Mouse (Mus musculus): ENCODE results near the gene St6galnac5. TPM values are rescaled to one million over a fixed set of nuclear protein-coding genes. Genes with fewer than 3 reads are reported as not detected.

St6galnac5 gene
- polyA plus RNA-seq (2015; fragmentation: Nextera tagmentation; extraction: Ambion mirVana), result 0.59 and 0.66 TPM in 2 replicates

GRCm38 (mm10) chr3:152981988-152982387, at the start of gene St6galnac5:
St6galnac5 (minus strand) TSS chr3:152982246.
- no peak for ATAC-seq (replicated peaks; ENCODE audit: low FRiP score, low read depth)
- peaks cover 12% of the 10 kb centered on the region; the same call in 1 of the 2 replicates for H3K4me1 ChIP-seq (replicated peaks; ENCODE audit: insufficient read depth, low read length)
- peak within 1 kb of the TSS; percentile 41 for H3K4me3 ChIP-seq (replicated peaks; ENCODE audit: low read depth, low read length)
- TF ChIP-seq CTCF (IDR thresholded peaks at IDR 0.05; ENCODE audit: low read depth), result peak; percentile 50
- WGBS, result under 1% methylated on average over 17 of the region's 17 CpGs
- H3K36me3 ChIP-seq (ENCODE audit: insufficient read depth, low read length), result no peaks in the 10 kb centered on the region
- peak within 1 kb of the TSS; percentile 24; the same call in 1 of the 2 replicates for H3K9ac ChIP-seq (ENCODE audit: low read depth, low read length)
- no peaks in the 10 kb centered on the region for H3K9me3 ChIP-seq (replicated peaks; ENCODE audit: low read length)
- peak within 1 kb of the TSS; percentile 70 for H3K4me2 ChIP-seq (ENCODE audit: low read length)
- H3K27ac ChIP-seq, result no peak within 1 kb of the TSS
- DNase-seq (ENCODE audit: low spot score), result peak; percentile 75
- no peaks in the 10 kb centered on the region for H3K27me3 ChIP-seq (ENCODE audit: insufficient read depth, low read length)

GRCm38 (mm10) chr3:153030756-153031155, 48.7 kb upstream of the St6galnac5 start:
- Histone ChIP-seq H3K4me1 (replicated peaks; ENCODE audit: insufficient read depth, low read length) (no peaks in the 10 kb centered on the region), H3K4me3 (replicated peaks; ENCODE audit: low read depth, low read length) (no peak overlapping the region), H3K27ac (no peak overlapping the region), H3K36me3 (ENCODE audit: insufficient read depth, low read length) (no peaks in the 10 kb centered on the region), H3K9me3 (replicated peaks; ENCODE audit: low read length) (no peaks in the 10 kb centered on the region), H3K9ac (ENCODE audit: low read depth, low read length) (no peak overlapping the region), H3K4me2 (ENCODE audit: low read length) (no peak overlapping the region), H3K27me3 (ENCODE audit: insufficient read depth, low read length) (no peaks in the 10 kb centered on the region)
- 93% methylated on average over 5 of the region's 5 CpGs for WGBS
- DNase-seq (ENCODE audit: low spot score) (no peak), ATAC-seq (replicated peaks; ENCODE audit: low FRiP score, low read depth) (no peak)
- TF ChIP-seq CTCF (IDR thresholded peaks at IDR 0.05; ENCODE audit: low read depth), result no peak

GRCm38 (mm10) chr3:153024016-153024415, 42.0 kb upstream of the St6galnac5 start:
- H3K9ac ChIP-seq (ENCODE audit: low read depth, low read length), result no peak overlapping the region
- H3K4me1 ChIP-seq (replicated peaks; ENCODE audit: insufficient read depth, low read length), result no peaks in the 10 kb centered on the region
- no peaks in the 10 kb centered on the region for H3K36me3 ChIP-seq (ENCODE audit: insufficient read depth, low read length)
- WGBS, result 88% methylated on average over 11 of the region's 11 CpGs
- no peaks in the 10 kb centered on the region for H3K27me3 ChIP-seq (ENCODE audit: insufficient read depth, low read length)
- no peak overlapping the region for H3K4me3 ChIP-seq (replicated peaks; ENCODE audit: low read depth, low read length)
- TF ChIP-seq CTCF (IDR thresholded peaks at IDR 0.05; ENCODE audit: low read depth), result no peak
- H3K4me2 ChIP-seq (ENCODE audit: low read length), result no peak overlapping the region
- ATAC-seq (replicated peaks; ENCODE audit: low FRiP score, low read depth) (no peak), DNase-seq (ENCODE audit: low spot score) (no peak)
- H3K9me3 ChIP-seq (replicated peaks; ENCODE audit: low read length), result no peaks in the 10 kb centered on the region
- no peak overlapping the region for H3K27ac ChIP-seq

- Histone ChIP-seq H3K4me3 (replicated peaks; ENCODE audit: low read depth, low read length) (no peak overlapping the region), H3K9me3 (replicated peaks; ENCODE audit: low read length) (no peaks in the 10 kb centered on the region), H3K27me3 (ENCODE audit: insufficient read depth, low read length) (no peaks in the 10 kb centered on the region), H3K36me3 (ENCODE audit: insufficient read depth, low read length) (no peaks in the 10 kb centered on the region), H3K27ac (no peak overlapping the region), H3K9ac (ENCODE audit: low read depth, low read length) (no peak overlapping the region), H3K4me1 (replicated peaks; ENCODE audit: insufficient read depth, low read length) (0 out of 2 replicates have a peak, but pooled peaks cover 4% of the 10 kb centered on the region), H3K4me2 (ENCODE audit: low read length) (no peak overlapping the region)
- WGBS, result 67% methylated on average over 10 of the region's 10 CpGs
- ATAC-seq (replicated peaks; ENCODE audit: low FRiP score, low read depth) (no peak), DNase-seq (ENCODE audit: low spot score) (no peak)
- no peak for TF ChIP-seq CTCF (IDR thresholded peaks at IDR 0.05; ENCODE audit: low read depth)
These were observed 36.0 kb upstream of the St6galnac5 start for GRCm38 (mm10) chr3:153018051-153018450.

GRCm38 (mm10) chr3:153016355-153016754, 34.3 kb upstream of the St6galnac5 start:
- H3K9ac ChIP-seq (ENCODE audit: low read depth, low read length), result no peak overlapping the region
- no peaks in the 10 kb centered on the region for H3K36me3 ChIP-seq (ENCODE audit: insufficient read depth, low read length)
- H3K27ac ChIP-seq, result no peak overlapping the region
- no peak for ATAC-seq (replicated peaks; ENCODE audit: low FRiP score, low read depth)
- TF ChIP-seq CTCF (IDR thresholded peaks at IDR 0.05; ENCODE audit: low read depth), result no peak
- H3K4me2 ChIP-seq (ENCODE audit: low read length), result no peak overlapping the region; the same call in 1 of the 2 replicates
- no peaks in the 10 kb centered on the region for H3K9me3 ChIP-seq (replicated peaks; ENCODE audit: low read length)
- H3K4me1 ChIP-seq (replicated peaks; ENCODE audit: insufficient read depth, low read length), result 0 out of 2 replicates have a peak, but pooled peaks cover 4% of the 10 kb centered on the region
- H3K27me3 ChIP-seq (ENCODE audit: insufficient read depth, low read length), result no peaks in the 10 kb centered on the region
- WGBS, result 52% methylated on average over 8 of the region's 8 CpGs
- no peak overlapping the region for H3K4me3 ChIP-seq (replicated peaks; ENCODE audit: low read depth, low read length)
- DNase-seq (ENCODE audit: low spot score), result no peak

- H3K4me3 ChIP-seq (replicated peaks; ENCODE audit: low read depth, low read length), result no peak overlapping the region
- 88% methylated on average over 6 of the region's 6 CpGs for WGBS
- no peak for DNase-seq (ENCODE audit: low spot score)
- H3K9ac ChIP-seq (ENCODE audit: low read depth, low read length), result no peak overlapping the region
- no peaks in the 10 kb centered on the region for H3K4me1 ChIP-seq (replicated peaks; ENCODE audit: insufficient read depth, low read length)
- no peak overlapping the region for H3K4me2 ChIP-seq (ENCODE audit: low read length)
- TF ChIP-seq CTCF (IDR thresholded peaks at IDR 0.05; ENCODE audit: low read depth), result no peak
- H3K27me3 ChIP-seq (ENCODE audit: insufficient read depth, low read length), result no peaks in the 10 kb centered on the region
- H3K27ac ChIP-seq, result no peak overlapping the region
- H3K36me3 ChIP-seq (ENCODE audit: insufficient read depth, low read length), result no peaks in the 10 kb centered on the region
- no peak for ATAC-seq (replicated peaks; ENCODE audit: low FRiP score, low read depth)
- no peaks in the 10 kb centered on the region for H3K9me3 ChIP-seq (replicated peaks; ENCODE audit: low read length)
These were observed 24.8 kb upstream of the St6galnac5 start for GRCm38 (mm10) chr3:153006893-153007292.

- no peak overlapping the region for H3K27ac ChIP-seq
- H3K4me1 ChIP-seq (replicated peaks; ENCODE audit: insufficient read depth, low read length), result no peaks in the 10 kb centered on the region
- no peak for TF ChIP-seq CTCF (IDR thresholded peaks at IDR 0.05; ENCODE audit: low read depth)
- no peak for DNase-seq (ENCODE audit: low spot score)
- H3K36me3 ChIP-seq (ENCODE audit: insufficient read depth, low read length), result no peaks in the 10 kb centered on the region
- no peak overlapping the region for H3K4me2 ChIP-seq (ENCODE audit: low read length)
- no peak for ATAC-seq (replicated peaks; ENCODE audit: low FRiP score, low read depth)
- WGBS, result 80% methylated on average over 5 of the region's 5 CpGs
- no peak overlapping the region for H3K9ac ChIP-seq (ENCODE audit: low read depth, low read length)
- no peaks in the 10 kb centered on the region for H3K9me3 ChIP-seq (replicated peaks; ENCODE audit: low read length)
- no peak overlapping the region for H3K4me3 ChIP-seq (replicated peaks; ENCODE audit: low read depth, low read length)
- H3K27me3 ChIP-seq (ENCODE audit: insufficient read depth, low read length), result no peaks in the 10 kb centered on the region
These were observed 16.9 kb upstream of the St6galnac5 start for GRCm38 (mm10) chr3:152998901-152999300.
